Mouse (Mus musculus) embryonic stem cell, embryonic (primary cell): ENCODE data around the gene Klc3.

ENCODE experiments used
- CTCF ChIA-PET, 4 experiments: fragments of 300-600 bp in 2 of 4; fragments of 350-600 bp in 2 of 4; sonication (Branson Sonifier 250); formaldehyde crosslinking; loops; one replicate each; lab custom pipeline; 2022; ENCODE audit warnings: inconsistent platforms in 2 of 4; lab: Charles Lee
- POLR2A ChIA-PET, 4 experiments: fragments of 300-600 bp in 2 of 4; fragments of 350-600 bp in 2 of 4; sonication (Branson Sonifier 250); formaldehyde crosslinking; loops; one replicate each; lab custom pipeline; 2022; ENCODE audit warnings: antibody characterized with exemption in 4 of 4, inconsistent platforms in 1 of 4; lab: Charles Lee

Gene Klc3

GRCm38 (mm10) chr7:19403731-19404296 is at the start of gene Klc3:
Gene Klc3 (minus strand): TSS chr7:19404104.
- CTCF ChIA-PET: interaction anchor here in 3 of 4 experiments (0.6 to 2.8 kb wide), 8 partner anchors 10 to 343 kb away, joined by 3 to 12 read pairs (median 3); no protein-coding TSS in a partner anchor
- POLR2A ChIA-PET: interaction anchor here in 1 of 4 experiments (1.9 kb wide), 1 partner anchor 39 kb away, joined by 6 read pairs; no protein-coding TSS in a partner anchor

- CTCF ChIA-PET: interaction anchor here in 1 of 4 experiments (2.5 kb wide), 1 partner anchor 12 kb away, joined by 7 read pairs; no protein-coding TSS in a partner anchor
- POLR2A ChIA-PET: interaction anchor here in 2 of 4 experiments (0.6 to 1.7 kb wide), 3 partner anchors 12 to 141 kb away, joined by 3 to 6 read pairs (median 4); no protein-coding TSS in a partner anchor
Measured at GRCm38 (mm10) chr7:19449165-19449564, 45.3 kb upstream of the Klc3 start.

GRCm38 (mm10) chr7:19447689-19448088 is 43.8 kb upstream of the Klc3 start:
- ChIA-PET POLR2A (interaction anchor here in 2 of 4 experiments (0.6 to 1.7 kb wide), 5 partner anchors 14 to 42 kb away, joined by 3 to 6 read pairs (median 3); no protein-coding TSS in a partner anchor), CTCF (interaction anchor here in 1 of 4 experiments (1.6 kb wide), 1 partner anchor 142 kb away, joined by 7 read pairs; no protein-coding TSS in a partner anchor)

GRCm38 (mm10) chr7:19444801-19445200 is 40.9 kb upstream of the Klc3 start:
- ChIA-PET POLR2A (no interaction called here), CTCF (interaction anchor here in 3 of 4 experiments (0.7 to 1.6 kb wide), 6 partner anchors 12 to 145 kb away, joined by 3 to 10 read pairs (median 4); no protein-coding TSS in a partner anchor)

GRCm38 (mm10) chr7:19443344-19443743 is 39.4 kb upstream of the Klc3 start:
- ChIA-PET CTCF (interaction anchor here (0.5 to 2.1 kb wide), 47 partner anchors 8 to 306 kb away, joined by 3 to 10 read pairs (median 4); partner anchors contain the start of genes Exoc3l2 (in 2 of the 4) and Nkpd1 (in 2 of the 4)), POLR2A (interaction anchor here in 2 of 4 experiments (0.9 to 1.1 kb wide), 2 partner anchors 17 to 147 kb away, joined by 3 read pairs; no protein-coding TSS in a partner anchor)

GRCm38 (mm10) chr7:19441448-19442091 is 37.7 kb upstream of the Klc3 start:
- ChIA-PET POLR2A (no interaction called here), CTCF (interaction anchor here in 3 of 4 experiments (0.5 to 1.7 kb wide), 3 partner anchors 9 to 13 kb away, joined by 3 to 4 read pairs (median 4); no protein-coding TSS in a partner anchor)

- POLR2A ChIA-PET: interaction anchor here in 3 of 4 experiments (0.5 to 2.3 kb wide), 7 partner anchors 10 to 374 kb away, joined by 3 to 8 read pairs (median 3); no protein-coding TSS in a partner anchor
- CTCF ChIA-PET: interaction anchor here (0.6 to 2.2 kb wide), 14 partner anchors 8 to 353 kb away, joined by 3 to 11 read pairs (median 3); no protein-coding TSS in a partner anchor
Measured at GRCm38 (mm10) chr7:19437048-19437447, 33.1 kb upstream of the Klc3 start.

- POLR2A ChIA-PET: interaction anchor here in 3 of 4 experiments (0.7 to 2.3 kb wide), 6 partner anchors 9 to 116 kb away, joined by 3 to 8 read pairs (median 3); no protein-coding TSS in a partner anchor
- CTCF ChIA-PET: interaction anchor here (0.6 to 2.2 kb wide), 8 partner anchors 8 to 233 kb away, joined by 3 to 11 read pairs (median 4); no protein-coding TSS in a partner anchor
Measured at GRCm38 (mm10) chr7:19436276-19436675, 32.4 kb upstream of the Klc3 start.

GRCm38 (mm10) chr7:19432475-19432874 is 28.6 kb upstream of the Klc3 start:
- POLR2A ChIA-PET: interaction anchor here (0.6 to 1.3 kb wide), 10 partner anchors 9 to 295 kb away, joined by 3 to 5 read pairs (median 3); no protein-coding TSS in a partner anchor
- CTCF ChIA-PET: interaction anchor here (0.5 to 3.1 kb wide), 40 partner anchors 9 to 364 kb away, joined by 3 to 19 read pairs (median 4); partner anchors contain the start of genes Eml2 (in 1 of the 4) and Nkpd1 (in 1 of the 4)

- POLR2A ChIA-PET: interaction anchor here in 2 of 4 experiments (1.1 to 1.2 kb wide), 3 partner anchors 9 to 285 kb away, joined by 3 read pairs; partner anchors contain the start of gene Tomm40 (in 1 of the 2)
- CTCF ChIA-PET: interaction anchor here in 1 of 4 experiments (0.6 kb wide), 1 partner anchor 63 kb away, joined by 3 read pairs; no protein-coding TSS in a partner anchor
Measured at GRCm38 (mm10) chr7:19430402-19430801, 26.5 kb upstream of the Klc3 start.

- CTCF ChIA-PET: interaction anchor here in 2 of 4 experiments (0.6 to 1.7 kb wide), 5 partner anchors 8 to 361 kb away, joined by 3 to 5 read pairs (median 4); no protein-coding TSS in a partner anchor
- POLR2A ChIA-PET: interaction anchor here in 3 of 4 experiments (0.6 to 1.2 kb wide), 6 partner anchors 8 to 378 kb away, joined by 3 to 6 read pairs (median 3); partner anchors contain the start of gene Tomm40 (in 1 of the 3)
Measured at GRCm38 (mm10) chr7:19429726-19430125, 25.8 kb upstream of the Klc3 start.

GRCm38 (mm10) chr7:19427999-19428650 is 24.2 kb upstream of the Klc3 start:
- ChIA-PET POLR2A (interaction anchor here in 3 of 4 experiments (0.5 to 1.5 kb wide), 8 partner anchors 9 to 152 kb away, joined by 3 to 5 read pairs (median 3); no protein-coding TSS in a partner anchor), CTCF (interaction anchor here in 3 of 4 experiments (0.6 to 2.7 kb wide), 9 partner anchors 9 to 162 kb away, joined by 3 to 9 read pairs (median 4); partner anchors contain the start of gene Ckm (in 1 of the 3))

GRCm38 (mm10) chr7:19426888-19427287 is 23.0 kb upstream of the Klc3 start:
- ChIA-PET POLR2A (interaction anchor here in 3 of 4 experiments (0.6 to 1.6 kb wide), 17 partner anchors 9 to 323 kb away, joined by 3 to 8 read pairs (median 3); partner anchors contain the start of genes Apoe (in 1 of the 3), Nectin2 (in 1 of the 3), Nkpd1 (in 1 of the 3) and Opa3 (in 1 of the 3)), CTCF (interaction anchor here (0.6 to 2.7 kb wide), 14 partner anchors 10 to 163 kb away, joined by 3 to 9 read pairs (median 4); no protein-coding TSS in a partner anchor)

- ChIA-PET CTCF (interaction anchor here (0.6 to 2.7 kb wide), 16 partner anchors 11 to 423 kb away, joined by 3 to 9 read pairs (median 4); no protein-coding TSS in a partner anchor), POLR2A (interaction anchor here in 3 of 4 experiments (0.5 to 1.9 kb wide), 18 partner anchors 9 to 272 kb away, joined by 3 to 8 read pairs (median 3); partner anchors contain the start of genes Apoe (in 1 of the 3), Nkpd1 (in 1 of the 3) and Opa3 (in 1 of the 3))
Measured at GRCm38 (mm10) chr7:19426349-19426748, 22.4 kb upstream of the Klc3 start.

- POLR2A ChIA-PET: interaction anchor here in 3 of 4 experiments (0.6 to 1.6 kb wide), 7 partner anchors 8 to 141 kb away, joined by 4 to 7 read pairs (median 4); no protein-coding TSS in a partner anchor
- CTCF ChIA-PET: interaction anchor here (0.5 to 1.2 kb wide), 8 partner anchors 8 to 488 kb away, joined by 3 to 15 read pairs (median 4); no protein-coding TSS in a partner anchor
Measured at GRCm38 (mm10) chr7:19424051-19424450, 20.1 kb upstream of the Klc3 start.

- POLR2A ChIA-PET: interaction anchor here in 2 of 4 experiments (1.0 to 1.5 kb wide), 3 partner anchors 9 to 181 kb away, joined by 3 to 4 read pairs (median 4); no protein-coding TSS in a partner anchor
- CTCF ChIA-PET: interaction anchor here in 2 of 4 experiments (0.7 to 1.2 kb wide), 2 partner anchors 9 to 17 kb away, joined by 3 to 5 read pairs; no protein-coding TSS in a partner anchor
Measured at GRCm38 (mm10) chr7:19423083-19423482, 19.2 kb upstream of the Klc3 start.
